Mouse (Mus musculus) monocyte, adult 59 days (primary cell): ENCODE measurements around the gene Basp1. TPM values are rescaled to one million over a fixed set of nuclear protein-coding genes. Genes with fewer than 3 reads are reported as not detected.

Source experiments
- total RNA-seq, 2 experiments: library from RNA; stranded (reverse); gene quantifications; one replicate each; pipeline ENCODE4 v1.2.4; 2023

Basp1 gene
- total RNA-seq: 10 to 100 TPM; 17.9 to 26.7 TPM

DNA sequence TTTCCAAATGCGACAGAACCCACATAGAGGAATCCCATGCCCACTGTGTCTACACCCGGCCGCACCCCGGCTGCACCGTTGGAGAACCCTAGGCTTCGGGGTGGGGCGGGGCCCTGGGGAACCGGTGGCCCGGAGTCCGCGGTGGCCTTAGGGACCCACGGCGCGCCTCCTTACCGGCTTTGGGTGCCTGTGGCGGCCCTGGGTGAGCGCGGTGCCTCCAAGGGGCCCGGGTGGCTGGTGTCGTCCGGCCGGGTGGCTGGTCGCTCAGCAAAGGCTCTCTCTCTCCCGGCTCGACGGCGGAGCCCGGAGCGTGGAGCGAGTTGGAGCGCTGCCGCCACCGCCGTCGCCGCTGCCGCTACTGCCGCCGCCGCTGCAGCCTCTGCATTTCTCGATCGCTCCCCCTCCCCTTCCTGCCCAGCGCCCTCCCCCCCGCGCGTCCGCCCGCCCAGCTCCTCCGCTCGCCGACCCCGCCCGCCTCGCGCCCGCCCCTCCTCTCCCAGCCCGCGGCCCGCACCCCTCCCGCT is at the start of gene Basp1:
TSS of gene Basp1 (minus strand) at position 387 of the 524 bp plus-strand sequence.

Other genes starting within 250 kb of the Basp1 start
- 10 to 100 TPM; 35.9 to 43.1 TPM for gene Myo10, start 208.8 kb upstream of the Basp1 start, total RNA-seq